Mouse (Mus musculus) lung, embryonic 15.5 days (tissue): ENCODE data around the gene Lrrfip2. TPM values are rescaled to one million over a fixed set of nuclear protein-coding genes. Genes with fewer than 3 reads are reported as not detected.

Experiments used
- ATAC-seq: fragments of 200-750 bp; cut with Nextera tagmentation; 2 replicates; pipeline ENCODE4 v1.8.0; 2017; ENCODE audit warnings: moderate number of reproducible peaks, borderline replicate concordance; ENCODE audit not compliant: low FRiP score, low TSS enrichment; ENCODE audit errors: extremely low read depth
- H3K27ac ChIP-seq: fragments of 300-500 bp; sonication (generic); 2 replicates; pipeline ENCODE4 v1.5.1; 2015; ENCODE audit warnings: moderate library complexity, mild to moderate bottlenecking, inconsistent platforms
- H3K27me3 ChIP-seq: fragments of 300-500 bp; sonication (generic); 2 replicates; pipeline ENCODE4 v1.6.1; 2015; ENCODE audit warnings: inconsistent platforms
- H3K36me3 ChIP-seq: fragments of 300-500 bp; sonication (generic); 2 replicates; pipeline ENCODE4 v1.6.1; 2015; ENCODE audit warnings: inconsistent platforms
- H3K4me1 ChIP-seq: fragments of 300-500 bp; sonication (generic); 2 replicates; pipeline ENCODE4 v1.6.1; 2015; ENCODE audit warnings: inconsistent platforms
- H3K4me2 ChIP-seq: fragments of 300-500 bp; sonication (generic); 2 replicates; pipeline ENCODE4 v1.6.1; 2015; ENCODE audit warnings: inconsistent platforms, mild to moderate bottlenecking, moderate library complexity
- H3K4me3 ChIP-seq: fragments of 300-500 bp; sonication (generic); 2 replicates; pipeline ENCODE4 v1.5.1; 2015; ENCODE audit warnings: mild to moderate bottlenecking, inconsistent platforms
- H3K9ac ChIP-seq: fragments of 300-500 bp; sonication (generic); 2 replicates; pipeline ENCODE4 v1.6.1; 2015; ENCODE audit warnings: inconsistent platforms
- H3K9me3 ChIP-seq: fragments of 300-500 bp; sonication (generic); 2 replicates; pipeline ENCODE4 v1.6.1; 2016; ENCODE audit warnings: inconsistent platforms
- WGBS: fragments of 180-500 bp; shearing (Covaris S2); methylation state at CpG from one replicate; pipeline ENCODE4 v1.1.7; 2015; 5-methylcytosine and 5-hydroxymethylcytosine counted together
- polyA plus RNA-seq: library from polyadenylated mRNA; unstranded; fragments of >200 nt; fragmentation: Nextera tagmentation; extraction: Ambion mirVana; gene quantifications from 2 replicates; pipeline ENCODE4 v1.2.1, GENCODE M21; 2015

The Lrrfip2 gene
- 42.3 and 46.1 TPM in 2 replicates for polyA plus RNA-seq

- peak within 1 kb of the TSS; percentile 96 for H3K4me3 ChIP-seq
- H3K36me3 ChIP-seq, result 0 out of 2 replicates have a peak, but pooled peaks cover 3% of the 10 kb centered on the region
- peak within 1 kb of the TSS; percentile 81 for H3K4me2 ChIP-seq
- peak within 1 kb of the TSS; percentile 86 for H3K9ac ChIP-seq
- no peaks in the 10 kb centered on the region for H3K27me3 ChIP-seq
- H3K9me3 ChIP-seq, result no peaks in the 10 kb centered on the region
- WGBS, result 28% methylated on average over 14 of the region's 14 CpGs
- ATAC-seq, result 0 out of 2 replicates have a peak, but pooled peaks have one; percentile 7
- peak within 1 kb of the TSS; percentile 88 for H3K27ac ChIP-seq
- H3K4me1 ChIP-seq, result peaks cover 22% of the 10 kb centered on the region
Observed at GRCm38 (mm10) chr9:111117126-111117642, at the start of gene Lrrfip2. Gene Lrrfip2, plus strand, starts transcription at chr9:111117592.

GRCm38 (mm10) chr9:111070546-111070961, 46.8 kb upstream of the Lrrfip2 start:
- Histone ChIP-seq H3K27me3 (no peaks in the 10 kb centered on the region), H3K4me3 (no peak overlapping the region), H3K4me2 (no peak overlapping the region), H3K27ac (no peak overlapping the region), H3K9ac (no peak overlapping the region), H3K4me1 (no peaks in the 10 kb centered on the region), H3K36me3 (no peaks in the 10 kb centered on the region), H3K9me3 (0 out of 2 replicates have a peak, but pooled peaks cover 4% of the 10 kb centered on the region)
- ATAC-seq, result no peak
- 18% methylated on average over 4 of the region's 4 CpGs for WGBS

- 41% methylated on average over 7 of the region's 7 CpGs for WGBS
- no peak for ATAC-seq
- no peak overlapping the region for H3K27ac ChIP-seq
- no peaks in the 10 kb centered on the region for H3K4me1 ChIP-seq
- no peak overlapping the region for H3K4me3 ChIP-seq
- H3K9ac ChIP-seq, result no peak overlapping the region
- H3K36me3 ChIP-seq, result no peaks in the 10 kb centered on the region
- H3K4me2 ChIP-seq, result no peak overlapping the region
- H3K27me3 ChIP-seq, result no peaks in the 10 kb centered on the region
- 0 out of 2 replicates have a peak, but pooled peaks cover 4% of the 10 kb centered on the region for H3K9me3 ChIP-seq
Observed at GRCm38 (mm10) chr9:111072175-111072574, 45.2 kb upstream of the Lrrfip2 start.

- ATAC-seq, result no peak
- 72% methylated on average over 4 of the region's 4 CpGs for WGBS
Observed at GRCm38 (mm10) chr9:111072971-111073370, 44.4 kb upstream of the Lrrfip2 start.

GRCm38 (mm10) chr9:111077745-111078144, 39.6 kb upstream of the Lrrfip2 start:
- no peak for ATAC-seq
- Histone ChIP-seq H3K36me3 (no peaks in the 10 kb centered on the region), H3K27ac (no peak overlapping the region), H3K9ac (no peak overlapping the region), H3K4me3 (no peak overlapping the region), H3K9me3 (0 out of 2 replicates have a peak, but pooled peaks cover 4% of the 10 kb centered on the region), H3K27me3 (no peaks in the 10 kb centered on the region), H3K4me2 (no peak overlapping the region), H3K4me1 (no peaks in the 10 kb centered on the region)
- 61% methylated on average over 5 of the region's 5 CpGs for WGBS

More at GRCm38 (mm10) chr9:111072971-111073370, 44.4 kb upstream of the Lrrfip2 start:
- no peaks in the 10 kb centered on the region for H3K4me1 ChIP-seq
- H3K9ac ChIP-seq, result no peak overlapping the region
- no peak overlapping the region for H3K4me3 ChIP-seq
- H3K27ac ChIP-seq, result no peak overlapping the region
- H3K4me2 ChIP-seq, result no peak overlapping the region
- H3K9me3 ChIP-seq, result 0 out of 2 replicates have a peak, but pooled peaks cover 4% of the 10 kb centered on the region
- no peaks in the 10 kb centered on the region for H3K27me3 ChIP-seq
- no peaks in the 10 kb centered on the region for H3K36me3 ChIP-seq

DNA sequence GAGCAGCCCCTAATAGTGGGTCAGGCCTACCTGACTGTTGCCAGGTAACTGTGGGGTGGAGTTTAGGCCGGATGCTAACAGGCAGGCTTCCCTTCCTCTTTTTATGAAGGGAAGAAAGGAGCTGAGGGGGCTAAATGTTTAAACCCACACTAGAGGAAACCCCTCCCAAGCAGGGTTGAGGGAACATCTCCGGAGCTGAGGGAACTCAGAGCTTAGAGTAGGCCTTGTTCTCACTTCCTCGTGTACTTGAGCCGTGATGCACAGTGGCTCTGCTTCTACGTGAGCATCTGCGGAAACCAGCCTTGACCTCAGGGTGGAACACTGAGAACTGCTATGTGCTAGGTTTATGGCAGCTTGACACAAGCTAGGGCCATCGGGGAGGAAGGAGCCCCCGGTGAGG, 36.6 kb upstream of the Lrrfip2 start:
- Histone ChIP-seq H3K4me1 (no peaks in the 10 kb centered on the region), H3K36me3 (no peaks in the 10 kb centered on the region), H3K4me3 (no peak overlapping the region), H3K27me3 (no peaks in the 10 kb centered on the region), H3K4me2 (no peak overlapping the region), H3K27ac (no peak overlapping the region), H3K9me3 (no peaks in the 10 kb centered on the region), H3K9ac (no peak overlapping the region)
- WGBS, result 88% methylated on average over 8 of the region's 8 CpGs
- no peak for ATAC-seq

- no peaks in the 10 kb centered on the region for H3K9me3 ChIP-seq
- WGBS, result 74% methylated on average over 5 of the region's 5 CpGs
Observed at GRCm38 (mm10) chr9:111081765-111082164, 35.6 kb upstream of the Lrrfip2 start.

DNA sequence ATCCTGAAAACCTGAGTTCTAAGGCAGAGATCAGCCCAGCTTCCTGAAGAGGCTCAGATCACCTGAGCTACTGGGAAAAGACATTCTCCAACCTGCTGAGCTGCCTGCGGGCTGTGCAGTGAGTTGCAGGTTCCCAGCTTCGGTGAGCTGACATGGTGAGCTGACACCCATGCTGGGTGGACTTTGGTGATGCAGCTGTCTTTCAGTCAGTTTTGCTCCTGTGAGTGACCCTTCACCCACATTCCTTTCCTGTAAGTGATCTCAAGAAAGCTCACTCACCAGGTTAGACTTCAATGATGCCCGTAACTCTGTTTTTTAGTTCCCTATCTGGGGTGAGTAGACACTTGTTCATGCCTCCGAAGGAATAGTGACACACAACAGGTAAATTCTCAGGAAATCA, 32.1 kb upstream of the Lrrfip2 start:
- H3K27me3 ChIP-seq, result no peaks in the 10 kb centered on the region

More at GRCm38 (mm10) chr9:111081765-111082164, 35.6 kb upstream of the Lrrfip2 start:
- Histone ChIP-seq H3K27me3 (no peaks in the 10 kb centered on the region), H3K9ac (no peak overlapping the region), H3K36me3 (no peaks in the 10 kb centered on the region), H3K4me2 (no peak overlapping the region), H3K4me3 (no peak overlapping the region), H3K27ac (no peak overlapping the region), H3K4me1 (no peaks in the 10 kb centered on the region)
- no peak for ATAC-seq

DNA sequence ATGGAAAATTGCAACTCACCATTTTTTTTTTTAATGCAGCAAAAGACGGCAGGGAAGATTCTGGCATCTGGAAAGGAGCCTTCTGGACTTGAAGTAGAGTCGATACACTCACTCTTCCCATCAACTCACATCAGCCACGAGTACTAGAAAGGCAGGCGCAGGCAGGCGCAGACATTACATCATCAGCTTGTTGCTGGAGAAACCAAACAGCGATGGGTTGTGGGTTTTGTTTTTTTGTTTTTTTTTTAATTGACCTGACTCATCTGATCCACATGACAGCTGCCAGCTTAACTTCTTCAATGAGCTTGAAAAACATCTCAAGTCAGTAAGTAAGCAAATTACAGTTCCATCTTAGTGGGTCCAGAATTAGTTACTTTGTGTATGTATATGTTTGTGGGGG, 31.3 kb upstream of the Lrrfip2 start:
- Histone ChIP-seq H3K4me2 (no peak overlapping the region), H3K9ac (no peak overlapping the region), H3K4me3 (no peak overlapping the region), H3K4me1 (peaks cover 7% of the 10 kb centered on the region), H3K36me3 (no peaks in the 10 kb centered on the region), H3K27me3 (no peaks in the 10 kb centered on the region), H3K27ac (no peak overlapping the region), H3K9me3 (no peaks in the 10 kb centered on the region)
- ATAC-seq, result no peak
- WGBS, result 50% methylated on average over 6 of the region's 6 CpGs

More for the DNA sequence above, 32.1 kb upstream of the Lrrfip2 start:
- no peak for ATAC-seq
- Histone ChIP-seq H3K27ac (no peak overlapping the region), H3K9ac (no peak overlapping the region), H3K4me1 (peaks cover 7% of the 10 kb centered on the region), H3K36me3 (no peaks in the 10 kb centered on the region), H3K4me2 (no peak overlapping the region), H3K9me3 (no peaks in the 10 kb centered on the region), H3K4me3 (no peak overlapping the region)
- WGBS, result 34% methylated on average over 4 of the region's 4 CpGs

GRCm38 (mm10) chr9:111086995-111087606, 30.3 kb upstream of the Lrrfip2 start:
- Histone ChIP-seq H3K9me3 (no peaks in the 10 kb centered on the region), H3K4me2 (no peak overlapping the region), H3K27ac (no peak overlapping the region), H3K36me3 (no peaks in the 10 kb centered on the region), H3K9ac (no peak overlapping the region), H3K4me3 (no peak overlapping the region), H3K4me1 (peaks cover 7% of the 10 kb centered on the region), H3K27me3 (no peaks in the 10 kb centered on the region)
- ATAC-seq, result no peak
- 21% methylated on average over 3 of the region's 3 CpGs for WGBS

DNA sequence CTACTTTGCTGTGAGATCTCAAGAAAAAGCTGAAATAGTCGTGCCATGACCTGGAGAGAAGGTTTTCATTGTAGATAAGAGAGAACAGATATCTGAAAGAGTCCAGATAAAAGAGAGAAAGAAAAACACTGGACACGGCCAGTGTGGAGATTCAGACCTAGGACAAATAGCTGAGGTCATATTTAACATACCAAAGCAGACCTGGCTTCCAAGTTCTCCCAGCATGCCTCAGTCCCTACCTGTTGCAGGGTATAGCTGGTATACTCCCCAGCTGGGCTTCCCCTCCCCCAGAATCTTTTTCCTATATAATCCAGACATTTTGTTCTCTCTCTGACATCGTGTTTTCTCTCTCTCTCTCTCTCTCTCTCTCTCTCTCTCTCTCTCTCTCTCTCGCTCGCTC, 29.4 kb upstream of the Lrrfip2 start:
- Histone ChIP-seq H3K4me1 (peaks cover 7% of the 10 kb centered on the region), H3K4me3 (no peak overlapping the region), H3K27ac (no peak overlapping the region), H3K9me3 (no peaks in the 10 kb centered on the region), H3K36me3 (no peaks in the 10 kb centered on the region), H3K27me3 (no peaks in the 10 kb centered on the region), H3K9ac (no peak overlapping the region), H3K4me2 (no peak overlapping the region)
- 9% methylated on average over 5 of the region's 5 CpGs for WGBS
- peak; percentile 69 for ATAC-seq

DNA sequence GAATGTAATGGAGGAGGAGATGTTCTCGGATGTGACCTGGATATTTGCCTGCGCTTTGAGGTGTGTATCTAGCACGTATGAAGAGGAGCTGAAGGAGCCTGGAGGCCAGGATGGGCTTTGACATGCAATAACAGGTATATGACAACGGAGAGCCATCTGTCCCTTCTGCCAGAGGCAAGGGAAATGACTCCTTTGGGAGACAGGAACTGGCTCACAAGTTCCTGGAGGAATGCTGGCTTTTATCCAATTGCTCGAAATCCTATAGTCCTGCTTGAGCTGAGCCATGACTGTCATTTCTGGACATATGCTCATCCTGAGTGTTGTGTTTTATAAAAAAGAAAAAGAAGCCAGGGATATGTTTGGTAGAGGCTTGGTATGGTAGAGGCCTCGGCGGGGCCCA, 28.5 kb upstream of the Lrrfip2 start:
- Histone ChIP-seq H3K27me3 (no peaks in the 10 kb centered on the region), H3K9ac (no peak overlapping the region), H3K4me2 (no peak overlapping the region), H3K9me3 (no peaks in the 10 kb centered on the region), H3K4me3 (no peak overlapping the region), H3K36me3 (no peaks in the 10 kb centered on the region), H3K4me1 (peaks cover 7% of the 10 kb centered on the region), H3K27ac (no peak overlapping the region)
- 29% methylated on average over 7 of the region's 7 CpGs for WGBS
- no peak for ATAC-seq
